Mouse (Mus musculus): Measurements from ENCODE around the gene Rab12. TPM values are rescaled to one million over a fixed set of nuclear protein-coding genes. Genes with fewer than 3 reads are reported as not detected.
A peak's percentile ranks its signal among the peaks of the same experiment; 100 is the strongest.

The Rab12 gene
- total RNA-seq, 4 experiments from 2014 or later: 106 to 117 (median 108) TPM

GRCm38 (mm10) chr17:66448421-66449405, 70.8 kb downstream of the Rab12 start:
- DNase-seq (ENCODE audit: low spot score in 2 of 2): peak in 1 of 2 experiments; percentile 46

GRCm38 (mm10) chr17:66447978-66448377, 71.6 kb downstream of the Rab12 start:
- no peak for DNase-seq (ENCODE audit: low spot score in 2 of 2)

GRCm38 (mm10) chr17:66447007-66447312, 72.6 kb downstream of the Rab12 start:
- DNase-seq (ENCODE audit: low spot score in 2 of 2): no peak

- no peak for DNase-seq (ENCODE audit: low spot score in 2 of 2)
These were observed 73.1 kb downstream of the Rab12 start for GRCm38 (mm10) chr17:66446196-66447006.

Other genes starting within 250 kb of the Rab12 start
- 10 to 100 TPM; 40.5 to 54.3 (median 44.3) TPM for gene Mtcl1, start 70.0 kb downstream of the Rab12 start, total RNA-seq (2022)
- under 1 TPM in 1 of 4 experiments, not detected in 3; 0.13 TPM for gene Themis3, start 74.9 kb upstream of the Rab12 start, total RNA-seq (2022)